Mouse (Mus musculus) limb, embryonic 14.5 days (tissue): ENCODE results near the gene Osmr. TPM values are rescaled to one million over a fixed set of nuclear protein-coding genes. Genes with fewer than 3 reads are reported as not detected.

Experiments
- ATAC-seq: fragments of 200-750 bp; cut with Nextera tagmentation; 2 replicates; pipeline ENCODE4 v1.8.0; 2017; ENCODE audit warnings: low read depth, moderate number of reproducible peaks, moderate TSS enrichment; ENCODE audit not compliant: low FRiP score
- DNase-seq: peaks from one replicate; pipeline ENCODE4 v3.0.0-alpha.2; 2015; ENCODE audit warnings: low spot score
- H3K27ac ChIP-seq: fragments of 300-500 bp; sonication (generic); replicated peaks from 2 replicates; pipeline ENCODE4 v1.5.1; 2014; ENCODE audit warnings: low read depth, mild to moderate bottlenecking, low read length, moderate library complexity, mixed read lengths
- H3K27me3 ChIP-seq: fragments of 300-500 bp; sonication (generic); 2 replicates; pipeline ENCODE4 v1.6.1; 2014; ENCODE audit warnings: low read length, mixed read lengths; ENCODE audit not compliant: control insufficient read depth, insufficient read depth
- H3K36me3 ChIP-seq: fragments of 300-500 bp; sonication (generic); 2 replicates; pipeline ENCODE4 v1.6.1; 2014; ENCODE audit warnings: mild to moderate bottlenecking, low read length, moderate library complexity, mixed read lengths; ENCODE audit not compliant: control insufficient read depth, insufficient read depth
- H3K4me1 ChIP-seq: fragments of 300-500 bp; sonication (generic); 2 replicates; pipeline ENCODE4 v1.6.1; 2014; ENCODE audit warnings: antibody characterized with exemption, low read length, mixed read lengths; ENCODE audit not compliant: control insufficient read depth, insufficient read depth
- H3K4me2 ChIP-seq: fragments of 300-500 bp; sonication (generic); replicated peaks from 2 replicates; pipeline ENCODE4 v1.6.1; 2014; ENCODE audit warnings: low read depth, mild to moderate bottlenecking, low read length, moderate library complexity; ENCODE audit not compliant: severe bottlenecking
- H3K4me3 ChIP-seq: fragments of 300-500 bp; sonication (generic); replicated peaks from 2 replicates; pipeline ENCODE4 v1.5.1; 2014; ENCODE audit warnings: low read length
- H3K9ac ChIP-seq: fragments of 300-500 bp; sonication (generic); 2 replicates; pipeline ENCODE4 v1.6.1; 2014; ENCODE audit warnings: mild to moderate bottlenecking, low read depth, low read length, moderate library complexity; ENCODE audit not compliant: severe bottlenecking
- H3K9me3 ChIP-seq: fragments of 300-500 bp; sonication (generic); 2 replicates; pipeline ENCODE4 v1.6.1; 2016; ENCODE audit warnings: low read length; ENCODE audit not compliant: control insufficient read depth
- POLR2A ChIP-seq: fragments of 200-500 bp; IDR thresholded peaks from 2 replicates; pipeline ENCODE4 v1.8.0; 2012; ENCODE audit warnings: inconsistent platforms, mild to moderate bottlenecking, moderate library complexity, borderline replicate concordance; ENCODE audit not compliant: insufficient read depth, insufficient read length; ENCODE audit errors: extremely low read depth
- WGBS: fragments of 180-500 bp; shearing (Covaris S2); extraction: QIAGEN DNeasy Blood & Tissue Kit; methylation state at CpG from one replicate; pipeline ENCODE4 v1.1.7; 2014; 5-methylcytosine and 5-hydroxymethylcytosine counted together
- polyA plus RNA-seq, 2 experiments: library from polyadenylated mRNA; depleted of rRNA in 1 of 2; stranded (reverse) in 1 of 2; unstranded in 1 of 2; fragments of >200 nt; fragmentation: Nextera tagmentation in 1 of 2; extraction: Ambion mirVana in 1 of 2; gene quantifications; 2 replicates each; pipeline versions ENCODE4 v1.2.1 to v1.2.3; 2012 to 2014

The Osmr gene
- polyA plus RNA-seq, 2 experiments: 2.0 to 2.1 TPM

- Histone ChIP-seq H3K9me3 (no peaks in the 10 kb centered on the region), H3K4me1 (no peaks in the 10 kb centered on the region), H3K27ac (no peak overlapping the region), H3K4me3 (peak overlapping the region; percentile 51), H3K4me2 (peak overlapping the region; percentile 93), H3K9ac (peak overlapping the region; percentile 60), H3K36me3 (no peaks in the 10 kb centered on the region), H3K27me3 (peaks cover 14% of the 10 kb centered on the region)
- peak; percentile 31 for DNase-seq
- peak; percentile 41 for ATAC-seq
- no peak for TF ChIP-seq POLR2A
- under 1% methylated on average over 41 of the region's 52 CpGs for WGBS
Measured at GRCm38 (mm10) chr15:6873807-6874600, 765 bp downstream of the Osmr start.

- no peak overlapping the region for H3K9ac ChIP-seq
- no peak for ATAC-seq
- H3K4me1 ChIP-seq: no peaks in the 10 kb centered on the region
- H3K27ac ChIP-seq: no peak overlapping the region
- WGBS: 31% methylated on average over 17 of the region's 17 CpGs
- no peaks in the 10 kb centered on the region for H3K36me3 ChIP-seq
- H3K4me3 ChIP-seq: peak overlapping the region; percentile 51
- no peak for DNase-seq
- TF ChIP-seq POLR2A: no peak
- H3K27me3 ChIP-seq: peaks cover 14% of the 10 kb centered on the region
- no peaks in the 10 kb centered on the region for H3K9me3 ChIP-seq
- H3K4me2 ChIP-seq: peak overlapping the region; percentile 93
Measured at GRCm38 (mm10) chr15:6873154-6873806, 1.5 kb downstream of the Osmr start.

- H3K36me3 ChIP-seq: no peaks in the 10 kb centered on the region
- no peak overlapping the region for H3K9ac ChIP-seq
- peaks cover 14% of the 10 kb centered on the region for H3K27me3 ChIP-seq
- H3K27ac ChIP-seq: no peak overlapping the region
- H3K4me2 ChIP-seq: no peak overlapping the region
- no peak for ATAC-seq
- no peak for DNase-seq
- H3K4me3 ChIP-seq: no peak overlapping the region
- TF ChIP-seq POLR2A: no peak
- 48% methylated on average over 11 of the region's 11 CpGs for WGBS
- H3K4me1 ChIP-seq: no peaks in the 10 kb centered on the region
- no peaks in the 10 kb centered on the region for H3K9me3 ChIP-seq
Measured at GRCm38 (mm10) chr15:6871621-6872359, 3.0 kb downstream of the Osmr start.

- WGBS: 81% methylated on average over 6 of the region's 6 CpGs
Measured at GRCm38 (mm10) chr15:6866888-6867287, 7.9 kb downstream of the Osmr start.

GRCm38 (mm10) chr15:6862125-6862524 is 12.6 kb downstream of the Osmr start:
- whole genome bisulfite sequencing: 79% methylated on average over 4 of the region's 4 CpGs

More at GRCm38 (mm10) chr15:6866888-6867287, 7.9 kb downstream of the Osmr start:
- Histone ChIP-seq H3K4me1 (no peaks in the 10 kb centered on the region), H3K27ac (no peak overlapping the region), H3K36me3 (no peaks in the 10 kb centered on the region), H3K9ac (no peak overlapping the region), H3K4me2 (no peak overlapping the region), H3K4me3 (no peak overlapping the region), H3K9me3 (no peaks in the 10 kb centered on the region), H3K27me3 (no peaks in the 10 kb centered on the region)
- no peak for DNase-seq
- ATAC-seq: no peak
- TF ChIP-seq POLR2A: no peak

More at GRCm38 (mm10) chr15:6862125-6862524, 12.6 kb downstream of the Osmr start:
- no peak for TF ChIP-seq POLR2A
- H3K4me3 ChIP-seq: no peak overlapping the region
- no peaks in the 10 kb centered on the region for H3K36me3 ChIP-seq
- no peak overlapping the region for H3K4me2 ChIP-seq
- no peaks in the 10 kb centered on the region for H3K27me3 ChIP-seq
- H3K27ac ChIP-seq: no peak overlapping the region
- no peaks in the 10 kb centered on the region for H3K9me3 ChIP-seq
- no peak for DNase-seq
- H3K9ac ChIP-seq: no peak overlapping the region
- ATAC-seq: no peak
- H3K4me1 ChIP-seq: no peaks in the 10 kb centered on the region
